Mouse (Mus musculus): ENCODE data around the gene Nek1.

The Nek1 gene

DNA sequence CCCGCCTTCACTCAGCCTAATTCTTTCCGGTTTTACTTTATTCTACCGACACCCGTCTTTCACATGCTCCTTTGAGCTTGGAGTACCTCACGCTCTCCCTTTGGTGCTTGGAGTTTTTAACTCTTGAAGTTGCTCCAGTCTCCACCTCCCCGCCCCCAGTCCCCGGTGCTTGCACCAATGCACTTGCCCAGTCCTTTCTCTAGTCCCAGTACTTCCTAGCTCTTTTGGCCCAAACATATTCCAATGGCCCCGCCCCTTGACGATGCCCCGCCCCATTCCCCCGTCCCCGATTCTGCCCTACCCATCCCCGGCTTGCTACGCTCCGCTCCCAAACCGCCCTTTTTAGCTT, 460 bp upstream of the Nek1 start:
- DNase-seq = no peak

DNA sequence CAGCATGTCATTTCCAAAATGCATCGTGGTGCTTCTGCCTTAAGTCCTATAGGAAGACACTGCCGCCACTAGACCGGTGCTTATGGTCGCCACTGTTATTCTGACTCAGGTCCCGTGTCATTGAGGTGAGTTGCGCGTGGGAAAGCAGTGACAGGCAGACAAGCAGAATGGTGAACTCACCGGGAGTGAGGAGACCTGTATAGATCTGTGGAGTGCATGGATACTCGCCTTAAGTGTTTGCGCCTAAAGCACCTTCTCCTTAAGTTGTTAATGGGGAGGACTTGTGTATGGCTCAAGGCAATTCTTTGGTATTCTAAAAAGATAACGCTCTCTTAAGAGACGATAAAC, 618 bp downstream of the Nek1 start:
- no peak for DNase-seq

DNA sequence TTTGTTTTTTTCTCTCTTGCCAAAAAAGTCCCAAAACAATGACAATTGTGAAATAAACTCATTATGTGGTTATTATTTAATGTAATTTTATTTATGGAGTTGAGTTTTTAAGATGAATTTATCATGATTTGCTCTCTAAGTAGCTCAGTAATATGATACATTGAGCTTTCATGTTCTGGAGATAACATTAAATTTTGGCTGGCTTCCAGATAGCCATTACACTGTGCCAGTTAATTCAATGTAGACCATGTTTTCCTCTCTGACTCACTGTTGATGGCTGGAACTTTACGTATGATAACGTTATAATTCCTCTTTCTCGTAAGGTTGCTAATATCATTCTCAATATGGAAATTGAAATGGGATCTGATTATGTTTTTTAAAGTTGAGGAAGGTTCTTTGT, 3.5 kb downstream of the Nek1 start:
- no peak for DNase-seq

DNA sequence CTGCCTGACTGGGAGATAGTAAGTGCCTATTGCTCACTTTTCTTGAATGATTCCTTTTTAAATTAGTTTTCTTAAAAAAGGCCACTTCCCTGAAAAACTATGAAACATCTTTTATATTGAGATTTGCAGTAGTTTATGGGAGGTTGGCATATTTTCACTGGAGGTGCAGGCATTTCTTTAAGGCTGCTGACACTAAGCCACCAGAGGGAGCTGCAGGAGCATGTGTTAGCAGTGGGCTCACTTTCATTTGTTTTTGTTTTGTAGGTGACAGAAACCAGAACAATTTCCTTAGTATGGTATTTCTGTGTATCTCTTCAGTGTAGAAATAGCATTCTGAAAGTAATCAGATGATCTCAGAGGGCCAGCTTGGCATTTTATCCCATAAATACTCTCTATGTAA, 49.0 kb downstream of the Nek1 start:
- DNase-seq = peak; percentile 58

DNA sequence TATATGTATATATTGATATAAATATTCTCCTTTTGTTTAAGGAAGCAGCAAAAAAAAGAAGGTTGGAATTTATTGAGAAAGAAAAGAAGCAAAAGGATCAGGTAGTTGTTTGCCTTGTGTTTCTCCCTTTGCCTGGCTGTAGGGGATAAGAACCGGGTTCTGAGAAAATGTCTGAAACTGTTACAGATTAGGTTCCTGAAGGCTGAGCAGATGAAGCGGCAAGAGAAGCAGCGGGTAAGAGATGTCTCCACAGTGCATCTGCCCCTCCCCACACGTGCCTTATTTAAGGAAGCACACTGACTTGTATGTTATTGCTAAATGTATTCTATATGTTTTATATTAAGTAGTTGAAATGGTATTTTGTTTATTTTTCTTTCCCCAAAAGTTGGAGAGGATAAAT, 50.9 kb downstream of the Nek1 start:
- DNase-seq = no peak

DNA sequence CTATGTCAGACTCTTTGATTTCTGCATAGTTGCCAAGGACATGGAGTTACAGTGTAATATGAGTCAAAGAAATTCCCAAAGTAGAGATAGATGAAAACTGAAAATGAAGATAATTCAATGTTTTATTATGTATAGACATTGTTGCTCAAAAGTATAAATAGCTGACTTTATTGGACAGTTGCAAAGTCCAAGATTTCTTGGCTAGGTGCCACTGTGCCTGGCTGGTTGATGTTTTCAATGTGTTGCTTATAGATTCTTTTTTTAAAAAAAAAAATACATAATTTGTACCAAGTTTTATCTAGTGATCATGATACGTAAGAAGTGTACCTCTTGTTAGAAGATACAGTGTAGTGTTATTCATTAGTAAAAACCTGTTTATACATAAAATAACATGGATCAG, 53.8 kb downstream of the Nek1 start:
- DNase-seq = no peak

DNA sequence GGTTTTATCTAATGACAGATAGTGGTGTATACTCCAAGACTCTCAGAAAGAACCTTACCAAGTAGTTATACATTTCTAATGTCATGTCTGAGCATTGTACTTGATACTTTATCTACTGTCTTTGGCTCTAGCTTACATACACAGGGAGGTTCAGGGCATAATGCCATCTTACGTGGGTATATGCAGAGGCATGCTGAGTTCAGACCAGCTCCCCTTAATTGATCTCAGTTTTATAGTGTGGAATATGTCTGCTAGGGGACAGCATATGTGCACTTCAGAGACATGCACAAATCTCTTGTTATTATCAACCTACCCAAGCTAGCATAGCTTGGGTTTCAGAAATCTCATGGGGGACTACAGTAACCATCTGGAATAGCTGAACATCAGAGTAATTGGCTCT, 60.0 kb downstream of the Nek1 start:
- no peak for DNase-seq

DNA sequence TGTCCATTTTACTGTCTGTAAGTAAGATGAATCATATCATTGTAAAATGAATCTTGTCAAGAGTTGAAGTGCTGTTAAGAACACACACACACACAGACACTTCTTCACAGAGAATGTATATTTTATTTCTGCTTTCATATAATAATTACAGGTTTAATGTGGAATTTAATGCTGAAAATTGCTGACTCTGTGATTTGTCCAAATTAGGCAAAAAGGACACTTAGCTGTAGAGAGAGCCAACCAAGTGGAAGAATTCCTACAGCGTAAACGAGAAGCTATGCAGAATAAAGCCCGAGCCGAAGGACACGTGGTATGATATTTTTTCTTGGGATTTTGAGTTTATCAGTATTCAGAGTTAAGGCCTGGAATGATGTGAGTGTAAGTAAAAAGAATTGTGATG, 61.3 kb downstream of the Nek1 start:
- no peak for DNase-seq

DNA sequence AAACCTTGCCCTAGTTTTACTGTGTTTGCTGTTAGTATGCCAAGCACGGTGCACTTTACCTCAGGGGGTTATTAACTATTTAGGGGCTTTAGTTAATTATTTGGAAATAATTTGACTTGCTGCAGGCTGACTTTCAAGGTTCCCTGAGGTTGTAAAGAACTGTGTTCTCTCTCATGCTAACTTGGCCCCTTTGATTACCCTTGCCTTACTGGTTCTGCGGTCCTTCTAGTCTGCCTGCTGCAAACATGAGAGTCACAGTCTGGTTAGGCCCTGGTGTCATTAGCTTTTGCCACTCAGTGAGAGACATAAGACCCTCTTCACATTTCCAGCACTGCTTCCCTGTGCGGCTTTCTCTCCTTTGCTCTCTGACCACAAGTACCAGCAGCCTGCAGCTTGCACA, 64.0 kb downstream of the Nek1 start:
- no peak for DNase-seq

DNA sequence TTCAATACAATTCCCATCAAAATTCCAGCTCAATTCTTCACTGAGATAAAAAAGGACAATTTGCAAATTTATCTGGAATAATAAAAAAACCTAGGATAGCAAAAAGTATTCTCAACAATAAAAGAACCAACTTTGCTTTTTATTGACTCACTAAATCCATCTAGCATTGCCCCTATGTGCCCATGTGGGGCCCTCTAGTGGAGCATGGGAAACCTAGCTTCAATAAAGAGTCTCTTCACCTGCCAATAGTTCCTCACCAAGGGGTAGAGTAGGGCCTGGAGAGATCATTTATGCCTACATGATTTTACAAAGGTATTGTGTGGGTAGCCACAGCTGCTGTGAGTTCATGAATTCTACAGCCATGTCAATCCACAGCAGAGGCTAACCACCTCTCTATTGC, 66.1 kb downstream of the Nek1 start:
- DNase-seq = peak; percentile 4 to 5

DNA sequence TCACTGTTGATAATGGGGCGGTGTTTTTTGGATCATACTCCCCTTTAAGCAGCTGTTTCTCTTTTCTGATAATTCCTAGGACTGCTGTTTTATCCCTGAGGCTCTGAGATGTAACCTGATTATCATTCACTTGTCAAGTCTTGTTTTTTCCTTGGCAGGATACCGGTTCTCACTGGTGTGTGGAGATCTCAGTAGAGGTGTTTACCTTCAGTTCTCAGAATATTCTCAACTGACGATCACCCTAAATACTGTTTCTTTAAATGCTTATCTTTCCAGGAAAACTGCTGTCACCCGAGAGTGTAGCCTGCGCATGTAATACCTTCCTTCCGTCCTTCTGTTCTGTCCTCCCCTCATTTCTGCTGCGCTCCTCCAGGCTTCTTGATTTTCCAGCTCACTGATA, 67.4 kb downstream of the Nek1 start:
- DNase-seq = no peak

DNA sequence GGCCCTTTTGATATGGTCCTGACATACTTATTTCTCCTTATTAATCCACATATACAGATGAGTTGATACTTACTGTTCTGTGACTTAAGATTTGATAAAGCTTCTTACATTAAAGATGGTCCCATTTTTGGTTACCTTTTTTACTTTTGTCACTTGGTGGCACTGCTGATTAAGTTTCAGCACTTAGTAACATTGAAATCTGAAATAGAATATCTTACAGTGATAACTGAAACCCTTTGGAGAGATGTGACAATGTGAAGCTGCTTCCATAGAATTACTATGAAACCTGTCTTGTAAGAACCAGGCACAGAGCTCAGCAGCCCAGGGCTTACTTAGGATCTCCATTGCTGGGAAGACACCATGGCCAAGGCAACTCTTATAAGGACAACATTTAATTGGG, 82.1 kb downstream of the Nek1 start:
- DNase-seq = no peak

DNA sequence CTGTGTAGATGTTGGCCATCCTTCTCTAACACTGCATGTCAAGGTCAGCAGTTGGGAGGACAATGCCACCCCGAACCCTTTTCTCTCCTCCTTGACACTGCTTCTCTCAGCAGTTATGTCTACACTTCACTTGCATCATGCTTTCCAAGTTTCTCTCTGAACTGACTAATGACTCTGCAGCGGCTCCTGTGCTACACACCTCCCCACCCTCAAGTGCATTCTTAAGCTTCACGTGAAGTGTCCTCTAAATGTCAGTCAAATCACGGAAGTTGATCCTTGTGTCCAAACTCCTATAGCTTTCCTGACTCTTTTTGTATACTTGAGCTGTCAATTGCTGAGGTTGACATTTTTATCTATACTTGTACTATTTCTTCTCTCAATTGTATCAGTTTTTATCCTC, 117.5 kb downstream of the Nek1 start:
- DNase-seq = no peak

DNA sequence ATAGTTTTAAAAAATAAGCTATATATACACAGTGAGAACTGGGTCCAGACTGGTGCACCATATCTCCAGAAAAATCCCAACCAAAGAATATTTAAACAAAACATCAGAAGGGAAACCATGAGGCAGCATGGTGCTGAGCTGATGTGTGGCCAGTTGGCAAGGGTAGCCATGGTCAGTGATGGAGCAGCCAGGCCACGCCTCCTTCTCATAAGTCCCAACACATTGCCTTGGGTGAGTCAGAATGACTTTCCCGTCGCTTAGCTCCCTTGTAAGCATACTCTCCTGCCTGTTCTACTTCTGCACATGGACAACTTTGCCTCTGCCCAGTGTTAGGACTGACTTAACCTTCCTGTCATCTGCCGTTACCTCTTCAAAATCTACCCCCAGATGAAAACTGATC, 118.9 kb downstream of the Nek1 start:
- DNase-seq = no peak

DNA sequence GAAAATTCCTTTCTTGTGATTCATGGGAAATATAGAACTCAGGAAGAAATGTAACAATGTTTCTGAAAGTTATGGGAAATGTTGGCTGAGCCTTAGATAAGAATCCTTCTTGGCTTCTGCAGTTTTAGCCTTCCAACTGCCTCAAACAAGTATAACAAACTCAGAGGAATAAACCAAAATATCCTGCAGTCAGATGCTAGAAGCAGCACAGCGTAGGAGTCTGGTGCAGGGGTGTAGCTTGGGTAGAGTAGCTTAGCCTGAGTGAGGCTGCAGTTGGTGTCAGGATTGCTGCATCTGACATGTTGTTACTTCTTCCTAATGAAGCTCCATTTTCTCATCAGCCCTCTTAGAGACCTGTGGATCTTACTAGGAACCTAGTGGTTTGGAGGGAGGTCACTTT, 128.6 kb downstream of the Nek1 start:
- no peak for DNase-seq

DNA sequence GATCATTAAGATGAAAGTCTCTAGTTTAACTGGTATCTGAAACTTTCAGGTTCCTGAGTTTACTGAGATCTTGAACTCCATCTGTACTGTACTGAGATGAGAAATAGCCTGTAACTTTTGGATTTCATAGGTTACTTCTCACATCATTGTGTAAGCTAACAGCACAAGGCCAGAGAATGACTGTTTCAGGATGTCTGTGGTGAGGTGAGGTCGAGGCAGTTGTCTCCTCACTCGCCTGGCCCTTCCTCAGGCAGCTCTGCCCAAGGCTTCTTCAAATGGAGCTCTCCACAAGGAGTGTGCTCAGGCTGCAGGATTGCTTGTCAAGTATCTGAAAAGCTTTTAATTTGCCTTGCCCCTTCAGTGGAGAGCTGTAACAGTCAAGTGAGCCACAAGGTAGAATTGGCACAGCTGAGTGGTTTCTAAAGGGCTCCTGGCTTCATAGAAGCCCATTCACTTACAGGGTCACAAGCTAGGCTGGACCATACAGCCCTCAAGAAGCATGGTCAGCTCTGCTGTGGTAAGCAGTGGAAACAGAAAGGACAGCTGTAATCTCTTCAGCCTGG, 134.4 kb downstream of the Nek1 start:
- DNase-seq = no peak

DNA sequence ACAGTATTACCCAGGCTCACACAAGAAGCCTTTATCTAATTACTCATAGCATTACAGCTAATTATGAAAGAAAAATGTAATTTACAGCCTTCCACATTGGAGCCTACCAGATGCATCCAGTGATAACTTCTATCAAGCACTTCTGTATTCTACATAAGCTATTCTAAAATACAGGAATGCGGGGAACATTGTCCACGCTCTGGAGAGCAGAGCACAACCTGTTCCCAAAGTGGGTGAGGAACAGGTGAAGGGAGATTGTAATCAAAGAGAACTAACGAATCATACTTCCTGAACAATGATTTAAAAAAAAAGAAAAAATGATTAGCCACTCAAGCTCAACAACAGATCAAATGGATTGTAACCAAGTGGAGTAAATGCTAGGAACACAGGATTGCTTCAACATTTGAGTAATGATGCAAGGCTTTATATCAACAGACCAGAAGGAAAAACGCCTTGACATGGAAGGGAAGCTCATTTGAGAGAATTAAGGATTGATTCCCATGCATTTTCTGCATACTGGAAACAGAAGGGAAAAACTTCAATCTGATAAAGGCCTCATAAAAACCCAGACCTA, 139.7 kb downstream of the Nek1 start:
- DNase-seq = no peak

DNA sequence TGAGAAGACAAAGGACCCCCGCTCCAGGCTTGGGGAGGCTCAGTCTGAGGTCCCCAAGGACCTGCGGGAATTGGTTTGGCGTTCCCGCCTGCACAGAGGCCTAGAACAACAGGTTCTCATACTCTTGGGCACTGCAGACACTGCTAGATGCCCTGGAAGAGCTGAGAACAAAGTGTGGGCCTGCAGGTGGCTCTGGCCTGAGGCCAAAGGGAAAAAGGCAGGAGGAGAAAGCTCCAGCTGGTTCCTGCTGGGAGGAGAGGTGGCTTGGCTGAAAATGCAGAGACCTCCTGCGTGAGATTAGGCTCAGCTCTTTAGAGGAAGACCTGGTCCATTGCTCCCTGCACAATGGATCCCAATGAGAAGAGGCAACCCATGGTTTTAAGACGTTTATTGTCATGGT, 148.9 kb downstream of the Nek1 start:
- DNase-seq = no peak

DNA sequence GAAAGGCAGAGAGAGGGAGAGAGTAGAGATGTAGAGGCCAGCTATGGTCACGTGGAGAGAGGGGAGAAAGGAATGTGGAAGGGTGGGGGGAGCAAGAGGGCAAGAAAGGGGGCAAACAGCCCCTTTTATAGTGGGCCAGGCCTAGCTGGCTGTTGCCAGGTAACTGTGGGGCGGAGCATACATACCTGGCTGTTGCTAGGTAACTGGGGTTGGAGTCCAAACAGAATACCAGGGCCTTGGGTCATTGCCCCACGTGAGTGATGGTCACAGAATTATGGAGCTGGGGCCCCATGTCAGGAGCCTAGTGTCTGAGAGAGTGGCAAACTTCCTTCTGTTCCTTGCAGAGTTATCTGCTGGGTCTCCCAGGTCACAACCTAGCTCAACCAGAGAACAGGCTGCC, 149.3 kb downstream of the Nek1 start:
- no peak for DNase-seq

DNA sequence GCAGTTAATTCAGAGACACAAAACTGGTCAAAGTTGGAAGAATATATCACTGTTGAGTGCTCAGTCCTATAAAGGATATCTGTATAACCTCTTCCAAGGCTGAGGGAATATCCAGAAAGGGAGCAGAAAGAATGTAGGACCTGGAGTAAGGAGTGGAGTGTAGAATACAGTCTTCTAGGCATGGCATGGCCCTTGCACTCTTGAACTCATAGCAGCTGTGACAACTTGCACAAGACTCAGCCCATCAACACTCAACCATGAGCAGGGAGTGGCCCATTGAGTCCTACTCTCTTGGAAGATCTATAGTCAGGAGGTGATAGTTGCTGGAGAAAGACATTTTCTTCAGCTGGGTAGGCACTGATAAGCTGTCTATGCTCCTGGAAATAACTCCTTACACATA, 149.8 kb downstream of the Nek1 start:
- DNase-seq = no peak

DNA sequence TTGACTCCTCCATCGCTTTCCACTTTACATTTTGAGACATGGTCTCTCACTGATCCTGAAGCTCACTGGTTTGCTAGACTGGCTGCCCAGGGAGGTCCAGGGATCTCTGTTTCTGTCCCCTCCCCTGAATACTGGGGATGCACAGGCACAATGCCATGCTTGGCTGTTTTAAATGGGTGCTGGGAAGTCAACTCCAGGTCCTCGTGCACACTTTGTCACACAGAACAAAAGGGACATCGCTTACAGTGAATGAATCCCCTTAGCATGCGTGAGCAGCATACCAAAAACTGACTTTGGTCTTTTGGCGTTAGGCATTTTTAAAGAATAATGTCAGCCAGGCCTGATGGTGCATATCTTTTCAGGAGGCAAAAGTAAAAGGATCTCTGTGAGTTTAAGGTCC, 155.7 kb downstream of the Nek1 start:
- DNase-seq = no peak

DNA sequence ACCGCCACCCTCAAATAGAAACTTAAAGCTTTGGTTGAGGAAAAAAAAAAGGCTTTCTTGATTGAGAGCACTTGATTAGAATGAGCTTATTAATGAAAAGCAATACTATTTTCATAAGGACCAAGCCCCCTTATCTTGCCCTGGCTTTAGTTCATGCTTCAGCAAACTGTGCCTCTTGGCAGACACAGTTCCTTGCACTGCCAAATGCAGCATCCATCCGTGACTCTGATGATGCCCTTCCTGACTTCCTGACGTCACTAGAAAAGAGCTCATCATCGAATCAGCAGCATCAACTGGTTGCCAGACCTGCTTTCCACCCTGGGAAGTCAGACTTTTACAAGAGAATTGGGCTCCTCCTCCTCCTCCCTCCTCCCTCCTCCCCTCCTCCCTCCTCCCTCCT, 157.6 kb downstream of the Nek1 start:
- DNase-seq = no peak

DNA sequence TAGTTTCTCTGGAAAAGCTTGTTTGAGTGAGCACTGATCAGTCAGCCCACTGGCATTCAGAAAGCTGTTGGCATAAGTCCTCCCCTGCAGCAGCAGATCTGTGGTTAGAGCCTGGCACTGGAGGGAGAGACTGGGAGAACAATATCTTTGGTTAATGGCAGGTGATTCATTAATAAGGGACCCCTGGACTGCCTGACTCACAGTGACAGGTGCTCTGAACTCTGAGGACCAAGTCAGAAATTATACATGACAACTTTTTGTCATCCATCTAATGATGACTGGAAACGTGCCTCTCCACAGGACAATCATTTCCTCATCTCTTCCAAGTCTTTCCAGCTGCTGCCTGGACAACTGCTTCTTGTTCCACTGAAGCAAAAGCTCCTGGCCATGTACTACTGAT, 163.4 kb downstream of the Nek1 start:
- no peak for DNase-seq

DNA sequence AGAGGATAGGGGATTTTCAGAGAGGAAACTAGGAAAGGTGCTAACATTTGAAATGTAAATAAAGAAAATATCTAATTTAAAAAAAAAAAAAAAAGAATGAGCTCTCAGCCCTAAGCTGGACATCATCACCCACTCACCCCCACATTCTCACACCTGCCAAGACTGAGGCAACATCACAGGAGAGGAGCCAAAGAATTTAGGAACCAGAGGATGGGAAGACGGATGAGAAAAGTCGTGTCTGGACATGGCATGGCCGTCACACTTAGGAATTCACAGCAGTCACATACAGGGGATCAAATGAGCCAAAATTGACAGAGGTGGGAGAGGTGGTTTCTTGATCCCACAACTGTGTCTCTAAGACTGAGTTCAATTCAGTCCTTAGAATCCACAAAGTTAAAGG, 165.5 kb downstream of the Nek1 start:
- DNase-seq = no peak

DNA sequence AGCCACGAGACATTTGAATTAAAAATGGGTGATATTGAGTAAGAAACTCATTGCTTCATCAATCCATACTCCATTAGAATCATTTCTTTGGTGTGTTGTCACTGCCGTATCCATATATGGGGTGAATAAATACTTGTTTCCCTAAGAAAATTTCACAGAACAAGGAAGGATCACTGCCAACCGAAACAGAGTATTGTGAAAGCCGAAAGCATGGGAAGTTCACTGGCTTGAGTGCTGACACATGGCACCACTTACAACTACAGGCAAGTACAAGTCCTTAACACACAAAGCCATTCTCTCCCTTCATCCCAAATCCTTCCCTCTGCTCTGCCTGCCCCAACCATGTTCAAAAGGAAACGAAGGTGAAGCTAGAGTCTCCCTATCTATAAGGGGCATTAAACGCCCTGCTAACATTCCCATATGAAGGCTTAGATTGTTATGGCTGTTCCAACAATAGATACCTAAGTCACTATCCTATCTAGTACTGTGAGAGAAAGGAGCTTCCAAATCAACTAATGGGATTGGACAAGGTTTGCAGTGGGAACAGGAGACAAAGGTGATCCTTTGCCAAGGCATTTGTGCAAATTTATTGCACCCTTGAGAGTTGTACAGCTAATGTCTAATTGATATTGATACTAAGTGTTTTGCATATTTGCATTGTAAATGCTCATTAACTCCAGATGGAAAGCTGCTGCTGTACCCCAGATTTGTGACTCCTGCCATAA, 168.6 kb downstream of the Nek1 start:
- no peak for DNase-seq
